Mouse (Mus musculus) myocyte (in vitro differentiated cells): ENCODE results near the gene Slc38a2.

Experiments used
- CEBPB ChIP-seq: IDR thresholded peaks from 2 replicates; pipeline ENCODE4 v1.6.1; 2011; ENCODE audit warnings: mild to moderate bottlenecking, moderate library complexity; ENCODE audit not compliant: poor library complexity, insufficient read depth, severe bottlenecking
- E2F4 ChIP-seq: IDR thresholded peaks from one replicate; pipeline ENCODE4 v1.6.1; 2011; ENCODE audit warnings: mild to moderate bottlenecking, control low read depth, moderate library complexity; ENCODE audit not compliant: insufficient read depth
- MAX ChIP-seq: IDR thresholded peaks from one replicate; pipeline ENCODE4 v1.6.1; 2011; ENCODE audit warnings: low read depth, mild to moderate bottlenecking, control low read depth
- POLR2A ChIP-seq: IDR thresholded peaks from one replicate; pipeline ENCODE4 v1.6.1; 2011; ENCODE audit warnings: low read depth, mild to moderate bottlenecking, control low read depth, moderate library complexity; ENCODE audit not compliant: insufficient read length
- POLR2AphosphoS2 ChIP-seq: IDR thresholded peaks from one replicate; pipeline ENCODE4 v1.6.1; 2011; ENCODE audit warnings: low read depth, control low read depth; ENCODE audit not compliant: insufficient read length
- TCF12 ChIP-seq: IDR thresholded peaks from one replicate; pipeline ENCODE4 v1.6.1; 2011; ENCODE audit warnings: mild to moderate bottlenecking, control low read depth; ENCODE audit not compliant: poor library complexity, insufficient read depth, severe bottlenecking
- USF1 ChIP-seq: IDR thresholded peaks from one replicate; pipeline ENCODE4 v1.6.1; 2011; ENCODE audit warnings: low read depth, mild to moderate bottlenecking, control low read depth, moderate library complexity

GRCm38 (mm10) chr15:96712338-96712737 is 12.8 kb upstream of the Slc38a2 start:
- TF ChIP-seq POLR2A = no peak
- no peak for TF ChIP-seq CEBPB
- no peak for TF ChIP-seq TCF12
- TF ChIP-seq USF1 = no peak
- no peak for TF ChIP-seq E2F4
- TF ChIP-seq MAX = no peak
- no peak for TF ChIP-seq POLR2AphosphoS2
